Mouse (Mus musculus) hindbrain, embryonic 15.5 days (tissue): ENCODE data around the gene Agrp. TPM values are rescaled to one million over a fixed set of nuclear protein-coding genes. Genes with fewer than 3 reads are reported as not detected.

Experiments
- ATAC-seq: fragments of 200-750 bp; cut with Nextera tagmentation; 2 replicates; pipeline ENCODE4 v1.8.0; 2017; ENCODE audit warnings: low read depth, moderate number of reproducible peaks, moderate TSS enrichment; ENCODE audit not compliant: low FRiP score
- H3K27ac ChIP-seq: fragments of 300-500 bp; sonication (generic); replicated peaks from 2 replicates; pipeline ENCODE4 v1.5.1; 2015; ENCODE audit warnings: mild to moderate bottlenecking, inconsistent platforms
- H3K27me3 ChIP-seq: fragments of 300-500 bp; sonication (generic); 2 replicates; pipeline ENCODE4 v1.6.1; 2015; ENCODE audit warnings: control low read depth, inconsistent platforms
- H3K36me3 ChIP-seq: fragments of 300-500 bp; sonication (generic); 2 replicates; pipeline ENCODE4 v1.6.1; 2015; ENCODE audit warnings: control low read depth, inconsistent platforms
- H3K4me1 ChIP-seq: fragments of 300-500 bp; sonication (generic); replicated peaks from 2 replicates; pipeline ENCODE4 v1.6.1; 2015; ENCODE audit warnings: control low read depth, inconsistent platforms
- H3K4me2 ChIP-seq: fragments of 300-500 bp; sonication (generic); 2 replicates; pipeline ENCODE4 v1.6.1; 2015; ENCODE audit warnings: moderate library complexity, mild to moderate bottlenecking, inconsistent platforms
- H3K4me3 ChIP-seq: fragments of 300-500 bp; sonication (generic); 2 replicates; pipeline ENCODE4 v1.5.1; 2015; ENCODE audit warnings: mild to moderate bottlenecking, inconsistent platforms
- H3K9ac ChIP-seq: fragments of 300-500 bp; sonication (generic); 2 replicates; pipeline ENCODE4 v1.6.1; 2015; ENCODE audit warnings: inconsistent platforms
- H3K9me3 ChIP-seq: fragments of 300-500 bp; sonication (generic); 2 replicates; pipeline ENCODE4 v1.6.1; 2016; ENCODE audit warnings: control low read depth, inconsistent platforms
- WGBS: fragments of 180-500 bp; shearing (Covaris S2); methylation state at CpG from one replicate; pipeline ENCODE4 v1.1.7; 2015; 5-methylcytosine and 5-hydroxymethylcytosine counted together
- polyA plus RNA-seq: library from polyadenylated mRNA; unstranded; fragments of >200 nt; fragmentation: Nextera tagmentation; extraction: Ambion mirVana; gene quantifications from 2 replicates; pipeline ENCODE4 v1.2.1, GENCODE M21; 2015

The Agrp gene
- polyA plus RNA-seq, 1 experiment from 2014 or later: 0.56 TPM

- 33% methylated on average over 4 of the region's 4 CpGs for WGBS
- ATAC-seq: peak; percentile 9; the same call in 1 of the 2 replicates
These were observed 15.4 kb downstream of the Agrp start for GRCm38 (mm10) chr8:105621841-105622240.

GRCm38 (mm10) chr8:105620946-105621720 is 16.1 kb downstream of the Agrp start:
- no peak for ATAC-seq
- H3K4me2 ChIP-seq: no peak overlapping the region
- peaks cover 56% of the 10 kb centered on the region for H3K36me3 ChIP-seq
- no peak overlapping the region for H3K9ac ChIP-seq
- no peaks in the 10 kb centered on the region for H3K9me3 ChIP-seq
- peaks cover 18% of the 10 kb centered on the region for H3K4me1 ChIP-seq
- no peak overlapping the region for H3K4me3 ChIP-seq
- no peaks in the 10 kb centered on the region for H3K27me3 ChIP-seq
- WGBS: 89% methylated on average over 21 of the region's 21 CpGs
- H3K27ac ChIP-seq: peak overlapping the region; percentile 51; the same call in 1 of the 2 replicates

More at GRCm38 (mm10) chr8:105621841-105622240, 15.4 kb downstream of the Agrp start:
- Histone ChIP-seq H3K27me3 (no peaks in the 10 kb centered on the region), H3K4me2 (no peak overlapping the region), H3K36me3 (peaks cover 49% of the 10 kb centered on the region), H3K27ac (peak overlapping the region; percentile 51; the same call in 1 of the 2 replicates), H3K4me3 (no peak overlapping the region), H3K4me1 (peaks cover 18% of the 10 kb centered on the region), H3K9me3 (no peaks in the 10 kb centered on the region), H3K9ac (no peak overlapping the region)

GRCm38 (mm10) chr8:105620211-105620610 is 17.0 kb downstream of the Agrp start:
- no peak overlapping the region for H3K4me3 ChIP-seq
- no peak for ATAC-seq
- H3K27ac ChIP-seq: no peak overlapping the region
- no peak overlapping the region for H3K4me2 ChIP-seq
- H3K4me1 ChIP-seq: peaks cover 18% of the 10 kb centered on the region
- no peaks in the 10 kb centered on the region for H3K9me3 ChIP-seq
- 87% methylated on average over 19 of the region's 19 CpGs for WGBS
- no peaks in the 10 kb centered on the region for H3K27me3 ChIP-seq
- H3K9ac ChIP-seq: no peak overlapping the region
- peaks cover 61% of the 10 kb centered on the region for H3K36me3 ChIP-seq

- peaks cover 66% of the 10 kb centered on the region for H3K36me3 ChIP-seq
- no peaks in the 10 kb centered on the region for H3K9me3 ChIP-seq
- WGBS: 95% methylated on average over 19 of the region's 19 CpGs
- H3K4me1 ChIP-seq: peaks cover 23% of the 10 kb centered on the region
- no peak overlapping the region for H3K4me3 ChIP-seq
- H3K9ac ChIP-seq: no peak overlapping the region
- no peak for ATAC-seq
- H3K27ac ChIP-seq: no peak overlapping the region
- H3K4me2 ChIP-seq: no peak overlapping the region
- H3K27me3 ChIP-seq: no peaks in the 10 kb centered on the region
These were observed 18.2 kb downstream of the Agrp start for GRCm38 (mm10) chr8:105618892-105619591.

- H3K36me3 ChIP-seq: peaks cover 66% of the 10 kb centered on the region
- no peak overlapping the region for H3K4me2 ChIP-seq
- no peak overlapping the region for H3K9ac ChIP-seq
- H3K4me3 ChIP-seq: no peak overlapping the region
- H3K27ac ChIP-seq: no peak overlapping the region
- no peaks in the 10 kb centered on the region for H3K27me3 ChIP-seq
- peaks cover 27% of the 10 kb centered on the region for H3K4me1 ChIP-seq
- 93% methylated on average over 5 of the region's 5 CpGs for WGBS
- ATAC-seq: no peak
- no peaks in the 10 kb centered on the region for H3K9me3 ChIP-seq
These were observed 18.9 kb downstream of the Agrp start for GRCm38 (mm10) chr8:105618279-105618634.

GRCm38 (mm10) chr8:105617451-105618278 is 19.5 kb downstream of the Agrp start:
- H3K4me1 ChIP-seq: peaks cover 27% of the 10 kb centered on the region
- H3K4me2 ChIP-seq: no peak overlapping the region
- no peak overlapping the region for H3K9ac ChIP-seq
- H3K27me3 ChIP-seq: peaks cover under 1% of the 10 kb centered on the region; the same call in 1 of the 2 replicates
- H3K9me3 ChIP-seq: no peaks in the 10 kb centered on the region
- peak; percentile 9; the same call in 1 of the 2 replicates for ATAC-seq
- 88% methylated on average over 21 of the region's 21 CpGs for WGBS
- no peak overlapping the region for H3K4me3 ChIP-seq
- H3K27ac ChIP-seq: no peak overlapping the region
- peaks cover 66% of the 10 kb centered on the region for H3K36me3 ChIP-seq

GRCm38 (mm10) chr8:105615942-105616341 is 21.3 kb downstream of the Agrp start:
- Histone ChIP-seq H3K9me3 (no peaks in the 10 kb centered on the region), H3K36me3 (peaks cover 58% of the 10 kb centered on the region)
- WGBS: 91% methylated on average over 9 of the region's 9 CpGs

GRCm38 (mm10) chr8:105613830-105614511 is 23.2 kb downstream of the Agrp start:
- Histone ChIP-seq H3K36me3 (peaks cover 38% of the 10 kb centered on the region), H3K9ac (peak overlapping the region; percentile 37), H3K4me3 (peak overlapping the region; percentile 39), H3K4me2 (peak overlapping the region; percentile 88), H3K9me3 (no peaks in the 10 kb centered on the region), H3K4me1 (peaks cover 23% of the 10 kb centered on the region), H3K27ac (no peak overlapping the region), H3K27me3 (peaks cover 11% of the 10 kb centered on the region; the same call in 1 of the 2 replicates)
- WGBS: 1% methylated on average over 47 of the region's 50 CpGs
- ATAC-seq: peak; percentile 52

More at GRCm38 (mm10) chr8:105615942-105616341, 21.3 kb downstream of the Agrp start:
- no peak for ATAC-seq
- Histone ChIP-seq H3K4me3 (no peak overlapping the region), H3K9ac (no peak overlapping the region), H3K27ac (no peak overlapping the region), H3K4me2 (no peak overlapping the region), H3K27me3 (peaks cover 11% of the 10 kb centered on the region; the same call in 1 of the 2 replicates), H3K4me1 (peaks cover 18% of the 10 kb centered on the region)

GRCm38 (mm10) chr8:105613037-105613436 is 24.2 kb downstream of the Agrp start:
- H3K4me2 ChIP-seq: peak overlapping the region; percentile 88
- ATAC-seq: no peak
- 4% methylated on average over 20 of the region's 20 CpGs for WGBS
- no peak overlapping the region for H3K9ac ChIP-seq
- H3K27ac ChIP-seq: no peak overlapping the region
- H3K36me3 ChIP-seq: peaks cover 29% of the 10 kb centered on the region
- no peaks in the 10 kb centered on the region for H3K9me3 ChIP-seq
- peaks cover 11% of the 10 kb centered on the region; the same call in 1 of the 2 replicates for H3K27me3 ChIP-seq
- H3K4me1 ChIP-seq: peaks cover 23% of the 10 kb centered on the region
- H3K4me3 ChIP-seq: peak overlapping the region; percentile 39

- Histone ChIP-seq H3K27me3 (peaks cover 11% of the 10 kb centered on the region; the same call in 1 of the 2 replicates), H3K9me3 (no peaks in the 10 kb centered on the region), H3K9ac (no peak overlapping the region), H3K4me3 (no peak overlapping the region), H3K27ac (no peak overlapping the region), H3K36me3 (peaks cover 17% of the 10 kb centered on the region), H3K4me1 (peaks cover 33% of the 10 kb centered on the region), H3K4me2 (no peak overlapping the region)
- no peak for ATAC-seq
- 80% methylated on average over 9 of the region's 9 CpGs for WGBS
These were observed 25.4 kb downstream of the Agrp start for GRCm38 (mm10) chr8:105611836-105612235.

- Histone ChIP-seq H3K27me3 (peaks cover 11% of the 10 kb centered on the region; the same call in 1 of the 2 replicates), H3K4me1 (peaks cover 44% of the 10 kb centered on the region), H3K27ac (no peak overlapping the region), H3K4me2 (no peak overlapping the region), H3K36me3 (0 out of 2 replicates have a peak, but pooled peaks cover under 1% of the 10 kb centered on the region), H3K9me3 (no peaks in the 10 kb centered on the region), H3K4me3 (no peak overlapping the region), H3K9ac (no peak overlapping the region)
- no peak for ATAC-seq
- WGBS: 72% methylated on average over 4 of the region's 4 CpGs
These were observed 27.4 kb downstream of the Agrp start for GRCm38 (mm10) chr8:105609771-105610170.
